Mouse (Mus musculus): ENCODE results near the gene Abi3.

Gene Abi3

DNA sequence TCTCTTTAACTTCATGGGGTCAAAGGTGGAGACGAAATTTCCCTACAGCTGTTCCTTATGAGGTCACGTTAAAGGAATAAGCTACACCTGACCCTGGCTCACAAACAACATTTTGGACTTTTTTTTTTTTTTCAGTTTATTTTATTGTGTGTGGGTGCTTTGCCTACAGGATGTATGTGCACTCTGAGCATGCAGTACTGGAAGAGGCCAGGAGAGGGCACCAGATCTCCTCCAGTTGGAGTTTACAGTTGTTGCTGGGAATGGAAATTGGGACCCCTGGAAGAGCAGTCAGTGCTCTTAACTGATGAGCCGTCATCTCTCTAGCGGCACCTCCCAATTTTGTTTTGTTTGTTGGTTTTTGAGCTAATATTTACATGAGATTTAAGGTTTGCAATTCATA, 56.6 kb downstream of the Abi3 start:
- DNase-seq (ENCODE audit: low spot score), result no peak

GRCm38 (mm10) chr11:95783958-95784357, 58.3 kb downstream of the Abi3 start:
- no peak for DNase-seq (ENCODE audit: low spot score)

GRCm38 (mm10) chr11:95783457-95783856, 58.8 kb downstream of the Abi3 start:
- no peak for DNase-seq (ENCODE audit: low spot score)

DNA sequence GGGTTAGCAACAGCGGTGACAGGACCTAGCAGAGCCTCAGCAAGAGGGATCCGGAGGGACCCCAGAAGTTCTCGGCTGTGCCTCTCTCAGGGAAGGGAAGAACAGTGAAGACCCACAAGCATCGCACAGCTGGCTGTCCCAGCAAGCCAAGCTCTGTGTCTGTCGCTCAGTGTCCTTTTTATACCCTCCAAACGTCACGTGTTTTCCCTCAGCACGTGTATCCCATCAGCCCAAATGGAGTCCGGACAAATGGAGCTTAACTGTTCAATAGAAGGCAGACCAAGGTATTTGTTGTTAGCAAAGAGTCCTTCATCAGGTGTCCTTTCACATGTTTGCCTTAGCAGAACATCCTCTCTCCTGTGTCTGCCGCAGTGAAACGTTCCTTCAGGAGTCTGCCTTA, 60.7 kb downstream of the Abi3 start:
- DNase-seq (ENCODE audit: low spot score), result no peak

DNA sequence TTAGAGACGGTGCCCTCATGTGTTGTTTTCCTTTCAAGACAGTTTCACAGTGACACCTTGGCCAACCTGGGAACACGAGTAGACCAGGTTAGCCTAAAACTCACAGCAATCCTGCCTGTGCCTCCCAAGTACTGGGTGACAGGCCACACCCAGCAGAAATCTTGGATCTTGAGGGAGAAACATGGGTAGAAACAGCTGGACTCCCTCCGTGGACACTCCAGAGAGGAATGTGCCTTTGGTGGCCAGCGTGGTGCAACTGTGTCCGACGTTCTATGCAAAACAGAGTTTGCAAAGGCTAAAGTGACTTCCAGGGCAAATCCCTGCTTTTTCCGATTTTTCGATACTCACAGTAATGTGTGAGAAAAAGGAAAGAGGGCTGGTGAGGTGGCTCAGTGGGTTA, 61.8 kb downstream of the Abi3 start:
- peak; percentile 62 for DNase-seq (ENCODE audit: low spot score)
